Mouse (Mus musculus): ENCODE data around the gene Ppp1r36. TPM values are rescaled to one million over a fixed set of nuclear protein-coding genes. Genes with fewer than 3 reads are reported as not detected.
A peak's percentile ranks its signal among the peaks of the same experiment; 100 is the strongest.

Gene Ppp1r36
- polyA plus RNA-seq, 1 experiment = 80.4 TPM

- Histone ChIP-seq H3K27ac (ENCODE audit: control insufficient read depth, insufficient read depth, low read depth, low read length) (no peak overlapping the region), H3K27me3 (ENCODE audit: control insufficient read depth, insufficient read depth, low read length) (no peaks in the 10 kb centered on the region), H3K4me1 (ENCODE audit: control insufficient read depth, insufficient read depth, low read length) (no peaks in the 10 kb centered on the region), H3K36me3 (ENCODE audit: control insufficient read depth, insufficient read depth, low read length) (no peaks in the 10 kb centered on the region), H3K4me3 (ENCODE audit: control insufficient read depth, low read depth, low read length) (no peak overlapping the region)
- no peak for TF ChIP-seq POLR2A (IDR thresholded peaks at IDR 0.05; ENCODE audit: control insufficient read depth, low read depth, low read length)
- no peak for TF ChIP-seq CTCF (IDR thresholded peaks at IDR 0.05; ENCODE audit: control insufficient read depth, insufficient read depth, insufficient replicate concordance, low read depth, low read length)
These were observed 49.3 kb downstream of the Ppp1r36 start for GRCm38 (mm10) chr12:76466651-76467050.

GRCm38 (mm10) chr12:76467256-76467655 lies 49.9 kb downstream of the Ppp1r36 start:
- Histone ChIP-seq H3K4me1 (ENCODE audit: control insufficient read depth, insufficient read depth, low read length) (no peaks in the 10 kb centered on the region), H3K4me3 (ENCODE audit: control insufficient read depth, low read depth, low read length) (no peak overlapping the region), H3K36me3 (ENCODE audit: control insufficient read depth, insufficient read depth, low read length) (no peaks in the 10 kb centered on the region), H3K27ac (ENCODE audit: control insufficient read depth, insufficient read depth, low read depth, low read length) (no peak overlapping the region), H3K27me3 (ENCODE audit: control insufficient read depth, insufficient read depth, low read length) (no peaks in the 10 kb centered on the region)
- TF ChIP-seq POLR2A (IDR thresholded peaks at IDR 0.05; ENCODE audit: control insufficient read depth, low read depth, low read length) (no peak), CTCF (IDR thresholded peaks at IDR 0.05; ENCODE audit: control insufficient read depth, insufficient read depth, insufficient replicate concordance, low read depth, low read length) (no peak)

GRCm38 (mm10) chr12:76472046-76472445 lies 54.7 kb downstream of the Ppp1r36 start:
- H3K27ac ChIP-seq (ENCODE audit: control insufficient read depth, insufficient read depth, low read depth, low read length) = no peak overlapping the region
- TF ChIP-seq CTCF (IDR thresholded peaks at IDR 0.05; ENCODE audit: control insufficient read depth, insufficient read depth, insufficient replicate concordance, low read depth, low read length) (peak; percentile 32; the same call in 1 of the 2 replicates), POLR2A (IDR thresholded peaks at IDR 0.05; ENCODE audit: control insufficient read depth, low read depth, low read length) (no peak)
- H3K36me3 ChIP-seq (ENCODE audit: control insufficient read depth, insufficient read depth, low read length) = no peaks in the 10 kb centered on the region

GRCm38 (mm10) chr12:76473562-76474245 lies 56.4 kb downstream of the Ppp1r36 start:
- H3K27me3 ChIP-seq (ENCODE audit: control insufficient read depth, insufficient read depth, low read length) = no peaks in the 10 kb centered on the region
- no peaks in the 10 kb centered on the region for H3K36me3 ChIP-seq (ENCODE audit: control insufficient read depth, insufficient read depth, low read length)
- peaks cover 2% of the 10 kb centered on the region; the same call in 1 of the 2 replicates for H3K4me1 ChIP-seq (ENCODE audit: control insufficient read depth, insufficient read depth, low read length)
- TF ChIP-seq CTCF (IDR thresholded peaks at IDR 0.05; ENCODE audit: control insufficient read depth, insufficient read depth, insufficient replicate concordance, low read depth, low read length) (no peak), POLR2A (IDR thresholded peaks at IDR 0.05; ENCODE audit: control insufficient read depth, low read depth, low read length) (no peak)
- no peak overlapping the region for H3K27ac ChIP-seq (ENCODE audit: control insufficient read depth, insufficient read depth, low read depth, low read length)
- H3K4me3 ChIP-seq (ENCODE audit: control insufficient read depth, low read depth, low read length) = no peak overlapping the region

More at GRCm38 (mm10) chr12:76472046-76472445, 54.7 kb downstream of the Ppp1r36 start:
- Histone ChIP-seq H3K27me3 (ENCODE audit: control insufficient read depth, insufficient read depth, low read length) (no peaks in the 10 kb centered on the region), H3K4me1 (ENCODE audit: control insufficient read depth, insufficient read depth, low read length) (no peaks in the 10 kb centered on the region; the same call in 1 of the 2 replicates), H3K4me3 (ENCODE audit: control insufficient read depth, low read depth, low read length) (no peak overlapping the region)

GRCm38 (mm10) chr12:76474246-76474583 lies 56.9 kb downstream of the Ppp1r36 start:
- H3K4me1 ChIP-seq (ENCODE audit: control insufficient read depth, insufficient read depth, low read length) = peaks cover 2% of the 10 kb centered on the region; the same call in 1 of the 2 replicates
- H3K27ac ChIP-seq (ENCODE audit: control insufficient read depth, insufficient read depth, low read depth, low read length) = no peak overlapping the region
- no peak overlapping the region for H3K4me3 ChIP-seq (ENCODE audit: control insufficient read depth, low read depth, low read length)
- no peaks in the 10 kb centered on the region for H3K36me3 ChIP-seq (ENCODE audit: control insufficient read depth, insufficient read depth, low read length)
- H3K27me3 ChIP-seq (ENCODE audit: control insufficient read depth, insufficient read depth, low read length) = no peaks in the 10 kb centered on the region
- TF ChIP-seq CTCF (IDR thresholded peaks at IDR 0.05; ENCODE audit: control insufficient read depth, insufficient read depth, insufficient replicate concordance, low read depth, low read length) (no peak), POLR2A (IDR thresholded peaks at IDR 0.05; ENCODE audit: control insufficient read depth, low read depth, low read length) (no peak)

GRCm38 (mm10) chr12:76474802-76475201 lies 57.5 kb downstream of the Ppp1r36 start:
- TF ChIP-seq POLR2A (IDR thresholded peaks at IDR 0.05; ENCODE audit: control insufficient read depth, low read depth, low read length) = no peak
- TF ChIP-seq CTCF (IDR thresholded peaks at IDR 0.05; ENCODE audit: control insufficient read depth, insufficient read depth, insufficient replicate concordance, low read depth, low read length) = no peak
- H3K27me3 ChIP-seq (ENCODE audit: control insufficient read depth, insufficient read depth, low read length) = no peaks in the 10 kb centered on the region
- no peaks in the 10 kb centered on the region for H3K36me3 ChIP-seq (ENCODE audit: control insufficient read depth, insufficient read depth, low read length)
- H3K27ac ChIP-seq (ENCODE audit: control insufficient read depth, insufficient read depth, low read depth, low read length) = no peak overlapping the region
- H3K4me3 ChIP-seq (ENCODE audit: control insufficient read depth, low read depth, low read length) = no peak overlapping the region
- peaks cover 2% of the 10 kb centered on the region; the same call in 1 of the 2 replicates for H3K4me1 ChIP-seq (ENCODE audit: control insufficient read depth, insufficient read depth, low read length)

- TF ChIP-seq POLR2A (IDR thresholded peaks at IDR 0.05; ENCODE audit: control insufficient read depth, low read depth, low read length) = no peak
- TF ChIP-seq CTCF (IDR thresholded peaks at IDR 0.05; ENCODE audit: control insufficient read depth, insufficient read depth, insufficient replicate concordance, low read depth, low read length) = no peak
- H3K4me3 ChIP-seq (ENCODE audit: control insufficient read depth, low read depth, low read length) = no peak overlapping the region
- H3K4me1 ChIP-seq (ENCODE audit: control insufficient read depth, insufficient read depth, low read length) = peaks cover 2% of the 10 kb centered on the region; the same call in 1 of the 2 replicates
- no peaks in the 10 kb centered on the region for H3K27me3 ChIP-seq (ENCODE audit: control insufficient read depth, insufficient read depth, low read length)
- no peaks in the 10 kb centered on the region for H3K36me3 ChIP-seq (ENCODE audit: control insufficient read depth, insufficient read depth, low read length)
- H3K27ac ChIP-seq (ENCODE audit: control insufficient read depth, insufficient read depth, low read depth, low read length) = no peak overlapping the region
These were observed 58.8 kb downstream of the Ppp1r36 start for GRCm38 (mm10) chr12:76476146-76476545.
